Mouse (Mus musculus) CD8-positive naive resting alpha-beta T cell, adult 2 months (primary cell): ENCODE measurements around the gene Esyt3.

ENCODE experiments used
- DNase-seq, 2 experiments: peaks; one replicate each; pipeline ENCODE4 v3.0.0; 2022; ENCODE audit warnings: low read depth in 2 of 2, low spot score in 2 of 2

Esyt3 gene

DNA sequence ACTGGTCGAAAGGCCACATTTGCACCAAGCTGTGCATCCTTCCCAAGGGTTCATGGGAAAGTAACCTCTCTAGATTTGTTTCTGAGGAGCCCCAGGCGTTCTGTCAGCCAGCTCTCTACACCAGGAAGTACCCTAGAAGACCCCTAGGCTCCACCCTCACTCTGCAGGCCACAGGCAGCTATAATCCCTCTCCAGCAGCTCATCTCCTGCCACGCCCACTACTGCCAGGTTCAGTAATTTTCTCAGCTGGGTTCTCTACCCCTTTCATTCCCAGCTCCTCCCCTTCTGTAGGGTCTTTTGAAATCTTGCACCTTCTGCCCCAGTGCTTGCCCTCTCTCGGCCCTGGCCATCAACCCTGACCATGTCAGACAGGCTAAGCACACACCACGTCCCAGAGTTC lies 2.4 kb downstream of the Esyt3 start:
- DNase-seq, result no peak

DNA sequence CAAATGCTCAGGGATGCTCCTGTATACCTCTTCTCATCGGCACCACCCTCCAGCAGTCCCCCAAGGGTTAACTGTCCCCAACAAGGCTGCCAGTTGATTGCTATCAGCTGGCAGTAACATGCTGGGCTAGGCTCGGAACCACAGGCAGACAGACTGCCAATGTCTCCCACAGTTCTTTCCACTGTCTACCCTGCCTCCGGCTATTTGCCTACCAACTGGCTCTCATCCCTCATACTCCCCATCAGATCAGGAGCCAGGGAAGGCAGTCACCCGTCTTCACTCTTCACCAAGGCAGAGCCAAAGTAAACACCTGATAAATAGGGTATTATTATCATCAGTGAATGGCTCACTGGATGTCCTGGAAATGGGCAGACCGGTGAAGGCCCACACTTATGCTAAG lies 3.6 kb downstream of the Esyt3 start:
- DNase-seq, result no peak

DNA sequence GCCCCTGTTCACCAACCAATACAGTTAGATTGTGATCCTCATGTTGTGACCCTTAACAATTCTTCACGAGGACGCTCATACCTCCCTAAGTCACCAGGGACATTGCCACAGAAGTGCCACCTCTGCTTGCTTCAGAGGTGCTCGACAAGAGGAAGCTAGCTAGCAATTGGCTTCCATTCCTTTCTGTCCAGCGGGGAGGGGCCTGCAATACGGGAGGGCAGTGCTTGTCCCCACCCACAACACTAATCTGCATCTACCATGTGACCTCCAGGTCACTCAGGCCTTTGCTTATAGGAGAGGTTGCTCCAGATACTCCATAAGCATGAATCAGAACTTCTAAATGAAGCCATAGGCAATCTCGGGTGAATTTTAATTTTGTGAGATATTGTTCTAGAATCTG lies 5.0 kb downstream of the Esyt3 start:
- DNase-seq, result no peak

DNA sequence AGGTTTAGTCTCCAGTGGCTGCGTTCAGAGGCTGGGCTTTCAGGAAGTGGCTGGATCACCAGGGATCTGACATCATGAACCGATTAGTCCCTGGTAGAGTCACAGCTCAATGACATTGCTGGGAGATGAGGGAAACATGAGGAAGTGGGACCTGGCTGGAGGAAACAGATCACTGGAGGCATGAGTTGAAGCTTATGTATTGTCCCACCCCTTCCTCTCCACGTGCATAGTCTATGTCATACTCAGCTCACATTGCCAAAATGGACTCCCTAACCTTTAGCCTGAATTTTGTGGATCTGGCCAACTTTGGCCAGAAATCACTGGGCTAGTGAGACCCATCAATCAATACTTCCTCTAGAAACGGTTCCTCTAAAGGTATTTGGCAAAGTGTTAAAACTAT lies 5.4 kb downstream of the Esyt3 start:
- no peak for DNase-seq

DNA sequence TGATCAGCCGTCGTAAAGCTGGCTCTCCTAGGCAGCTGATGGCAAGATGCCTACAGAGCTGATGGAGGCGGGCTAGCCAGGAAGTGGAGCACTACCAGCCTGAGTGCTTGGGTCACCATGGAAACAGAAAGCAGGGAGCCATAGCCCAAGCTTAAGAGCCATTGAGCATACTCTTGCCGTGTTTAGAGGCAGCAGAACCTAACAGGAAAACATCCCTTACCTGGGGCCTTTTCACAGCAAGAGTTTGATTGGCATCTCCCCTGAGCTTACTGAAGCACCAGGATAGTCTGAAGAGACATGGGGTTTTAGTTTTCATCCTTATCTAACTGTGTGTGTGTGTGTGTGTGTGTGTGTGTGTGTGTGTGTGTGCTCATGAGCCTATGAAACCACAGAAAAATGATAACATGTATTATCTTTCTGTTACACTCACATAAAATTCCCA lies 13.0 kb downstream of the Esyt3 start:
- DNase-seq, result no peak

- no peak for DNase-seq
These were observed 16.8 kb downstream of the Esyt3 start for GRCm38 (mm10) chr9:99341600-99341999.

DNA sequence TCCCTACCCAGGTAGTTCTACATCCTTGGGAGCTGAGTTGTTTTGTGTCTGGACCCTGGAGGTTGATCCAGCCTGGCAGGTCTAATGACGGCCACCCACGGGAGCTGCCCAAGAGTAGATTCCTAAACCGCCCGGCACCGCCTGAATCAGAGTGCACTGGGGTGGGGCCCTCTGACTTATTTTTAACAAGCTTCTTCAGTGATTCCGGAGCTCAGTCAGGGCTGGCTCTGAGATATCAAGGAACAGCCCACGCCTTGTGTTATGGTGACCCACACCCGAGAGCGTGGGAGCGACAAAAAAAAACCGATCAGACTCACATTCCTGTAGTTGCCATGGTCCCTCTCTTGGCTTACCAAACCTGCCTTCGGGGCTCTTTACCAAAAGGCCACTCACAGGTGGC lies 18.2 kb downstream of the Esyt3 start:
- no peak for DNase-seq

- no peak for DNase-seq
These were observed 19.2 kb downstream of the Esyt3 start for GRCm38 (mm10) chr9:99339182-99339581.

DNA sequence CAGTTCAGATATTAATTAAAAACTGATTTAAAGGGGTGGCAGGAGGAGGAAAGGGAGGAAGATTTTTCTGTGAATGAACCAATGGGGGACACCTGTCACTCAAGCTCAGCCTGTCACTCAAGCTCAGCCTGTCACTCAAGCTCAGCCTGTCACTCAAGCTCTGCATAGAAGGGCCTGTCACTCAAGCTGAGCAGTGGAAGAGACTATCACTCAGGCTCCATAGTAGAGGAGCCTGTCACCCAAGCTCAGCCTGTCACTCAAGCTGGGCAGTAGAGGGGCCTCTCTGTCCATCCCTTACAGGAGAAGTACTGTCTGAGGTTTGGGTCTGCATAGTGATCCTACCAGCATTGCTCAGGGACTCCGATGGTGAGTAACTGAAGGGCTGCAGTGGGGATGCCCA lies 20.1 kb downstream of the Esyt3 start:
- no peak for DNase-seq

DNA sequence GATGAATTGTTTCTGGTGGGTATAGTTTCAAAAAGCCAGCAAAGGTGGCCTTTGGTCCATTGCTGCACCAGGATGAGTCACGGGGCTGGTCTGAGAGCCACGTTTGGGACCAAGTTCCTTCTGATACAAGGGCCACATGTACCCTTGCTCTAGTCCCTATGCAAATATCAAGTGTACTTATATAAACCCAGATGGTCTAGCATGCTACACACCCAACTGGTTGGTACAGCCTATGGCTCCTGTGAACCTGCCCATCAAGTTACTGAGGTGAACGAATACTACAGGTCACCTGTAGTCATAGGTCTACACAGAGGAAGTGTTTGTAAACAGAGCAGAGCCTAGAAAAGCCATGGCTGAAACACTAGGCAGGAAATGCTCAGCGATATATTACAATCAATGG lies 21.8 kb downstream of the Esyt3 start:
- no peak for DNase-seq

DNA sequence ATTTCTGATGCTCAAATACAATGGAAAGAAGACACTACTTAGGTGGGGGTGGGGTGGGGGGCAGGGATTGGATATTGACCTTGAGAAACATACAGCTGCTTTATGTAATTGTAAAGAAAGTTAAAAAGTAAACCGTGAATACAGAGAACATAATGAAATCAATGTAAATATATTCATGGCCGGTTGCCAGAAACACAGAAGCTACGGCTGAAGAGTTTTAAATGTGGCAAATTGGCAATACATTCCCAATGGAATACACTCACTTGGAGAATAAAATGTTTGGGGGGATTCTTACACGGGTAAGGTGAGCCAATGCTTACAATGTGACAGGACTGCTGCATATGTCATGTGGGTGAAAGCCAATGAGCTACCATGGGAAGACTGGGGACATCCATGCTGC lies 31.5 kb downstream of the Esyt3 start:
- no peak for DNase-seq

DNA sequence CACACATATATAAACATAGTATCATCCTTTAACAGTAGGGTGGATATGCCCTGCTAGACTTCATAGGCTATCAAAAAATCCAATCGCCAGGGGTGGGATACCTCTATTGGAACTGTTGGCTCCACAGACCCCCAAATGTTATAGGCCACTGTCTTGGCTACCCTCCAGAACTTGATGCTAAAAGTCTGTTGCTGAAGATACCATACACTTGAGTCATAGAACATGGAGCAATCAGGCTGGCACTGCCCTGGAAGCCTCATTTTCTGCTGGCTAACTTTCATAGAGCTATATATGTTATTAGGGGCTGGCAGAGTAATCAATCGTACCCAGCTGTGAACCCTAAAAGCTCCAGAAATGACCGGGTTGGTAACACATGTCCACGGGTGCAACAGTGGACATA lies 32.4 kb downstream of the Esyt3 start:
- DNase-seq, result no peak

DNA sequence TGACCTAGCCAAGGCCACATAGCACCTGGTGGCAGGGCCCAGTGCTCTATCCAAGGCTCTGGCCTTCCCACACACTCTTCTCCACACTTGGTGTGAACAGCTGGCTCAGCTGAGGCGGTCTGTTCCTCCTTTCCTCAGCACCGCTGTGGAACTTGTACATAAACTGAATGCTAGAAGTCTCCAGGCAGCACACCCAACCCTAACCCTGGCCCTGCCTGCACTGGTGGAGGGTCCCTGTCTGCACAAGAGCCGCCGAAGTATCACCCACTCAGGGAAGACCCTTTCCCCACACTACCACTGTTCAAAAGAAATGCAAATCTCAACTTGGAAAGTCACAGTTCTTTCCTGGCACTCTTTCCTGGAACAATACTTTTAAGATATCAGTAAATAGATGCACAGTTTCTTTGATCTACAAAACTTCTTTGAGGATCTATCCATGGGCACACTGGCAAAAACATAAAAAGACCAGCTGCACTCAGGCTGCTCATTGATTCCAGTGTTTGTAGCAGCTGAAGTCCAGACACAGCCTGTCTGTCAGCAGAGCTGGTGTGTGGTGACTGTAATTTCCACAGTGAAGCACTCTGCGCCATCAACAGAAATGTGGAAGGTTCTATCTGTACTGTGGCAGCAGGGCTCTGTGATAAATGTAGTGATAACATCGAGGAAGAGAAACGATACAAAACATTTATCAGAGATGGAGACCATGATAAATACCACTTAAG lies 33.0 kb downstream of the Esyt3 start:
- no peak for DNase-seq

GRCm38 (mm10) chr9:99320006-99320405 lies 38.4 kb downstream of the Esyt3 start:
- no peak for DNase-seq

DNA sequence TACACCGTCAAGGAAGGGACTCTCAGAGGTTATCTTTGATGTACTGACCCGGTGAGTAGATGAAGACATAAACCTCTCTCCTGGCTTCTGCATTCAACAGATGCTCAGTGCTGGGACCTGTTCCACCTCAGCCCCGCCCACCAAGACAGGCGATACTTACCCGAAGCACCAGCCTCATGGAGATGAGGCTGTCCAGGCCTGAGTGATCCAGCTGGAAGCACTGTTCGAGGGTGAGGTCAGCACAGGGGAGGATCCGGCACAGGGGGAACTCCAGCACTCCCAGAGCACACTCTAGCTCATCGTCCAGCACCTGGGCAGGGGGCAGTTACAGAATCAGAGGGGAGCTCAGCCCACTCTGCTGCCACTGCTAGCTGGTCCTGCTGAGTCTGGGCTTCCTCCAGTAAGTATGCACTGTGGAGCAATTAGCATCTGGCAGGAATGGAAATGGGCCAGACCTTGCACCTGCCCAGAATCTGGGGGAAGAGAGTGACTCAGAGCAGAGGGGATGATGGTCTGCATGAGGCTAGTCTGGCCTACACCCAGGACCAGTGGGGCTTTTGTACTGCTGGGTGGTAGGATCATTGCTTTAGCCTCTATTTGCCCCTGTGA lies 38.9 kb downstream of the Esyt3 start:
- DNase-seq, result no peak

DNA sequence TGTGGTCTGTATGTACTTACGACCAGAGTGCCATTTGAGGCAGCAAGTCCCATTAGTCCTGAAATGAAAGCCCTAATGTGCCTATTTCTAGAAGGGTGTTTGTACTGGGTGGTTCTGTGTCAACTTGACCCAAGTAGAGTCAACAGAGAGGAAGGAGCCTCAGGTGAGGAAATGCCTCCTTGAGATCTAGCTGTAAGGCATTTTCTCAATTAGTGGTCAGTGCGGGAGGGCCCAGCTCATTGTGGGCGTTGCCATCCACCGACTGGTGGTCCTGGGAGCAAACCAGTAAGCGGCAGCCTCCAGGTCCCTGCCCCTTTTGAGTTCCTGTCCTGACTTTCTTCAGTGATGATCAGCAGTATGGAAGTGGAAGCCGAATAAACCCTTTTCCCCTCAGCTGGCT lies 52.1 kb downstream of the Esyt3 start:
- no peak for DNase-seq

DNA sequence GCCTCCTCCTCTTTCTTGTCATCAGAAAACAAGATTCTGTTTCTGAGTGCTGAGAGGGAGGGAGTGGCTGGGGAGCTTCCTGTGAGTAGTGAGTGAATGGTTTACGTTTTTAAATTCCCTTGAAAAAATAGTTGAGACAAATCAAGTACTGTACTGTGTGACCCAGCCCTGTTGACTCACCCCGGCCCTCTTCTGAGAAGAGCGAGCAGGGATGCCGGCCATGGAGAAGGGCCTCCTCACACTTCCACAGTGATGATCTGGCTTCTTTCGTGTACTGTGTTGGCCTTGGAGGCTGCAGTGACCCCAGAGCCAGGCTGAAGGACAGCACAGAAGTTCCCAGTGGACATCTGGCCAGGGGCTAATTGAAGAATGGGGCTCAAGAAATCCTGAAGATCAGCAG lies 54.1 kb downstream of the Esyt3 start:
- no peak for DNase-seq
